Mouse (Mus musculus) forelimb bud, embryonic 11.5 days (tissue): ENCODE measurements around the gene Fbxl16.
"Not testable (repeated sequence)": the region's sequence is repeated elsewhere in the genome, so short reads cannot be mapped to it uniquely, and the experiment has no call there.

Experiments used
- DNase-seq: peaks from one replicate; pipeline ENCODE4 v3.0.0-alpha.2; 2012; ENCODE audit warnings: low read depth, low spot score

Fbxl16 gene

DNA sequence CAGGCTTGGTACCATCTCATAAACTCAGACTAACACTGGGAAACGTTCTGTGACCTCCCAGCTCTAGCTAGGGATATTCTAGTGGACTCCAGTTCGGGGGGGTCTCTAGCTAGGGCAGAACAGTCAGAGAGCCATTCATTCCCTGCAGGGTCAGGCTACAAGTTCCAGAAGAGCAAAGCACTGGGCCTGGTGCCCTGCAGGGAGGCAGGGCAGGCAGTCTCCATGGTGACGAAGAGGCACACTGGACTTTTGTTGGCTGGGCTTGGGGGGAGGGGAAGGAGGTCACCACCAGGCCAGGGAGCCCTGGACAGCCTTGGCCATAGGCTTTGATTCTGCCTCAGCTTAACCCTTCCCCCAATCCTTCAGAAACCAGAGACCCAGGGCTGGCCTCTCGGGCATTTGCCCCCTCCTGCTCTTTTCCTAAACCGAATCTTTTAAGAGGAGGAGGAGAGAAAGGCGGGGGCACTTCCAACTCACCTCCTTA lies 13.2 kb upstream of the Fbxl16 start, which contains the start of gene AC134908.4:
AC134908.4 (minus strand) TSS at position 51 of the 484 bp plus-strand sequence.
- DNase-seq, result peak; percentile 54

DNA sequence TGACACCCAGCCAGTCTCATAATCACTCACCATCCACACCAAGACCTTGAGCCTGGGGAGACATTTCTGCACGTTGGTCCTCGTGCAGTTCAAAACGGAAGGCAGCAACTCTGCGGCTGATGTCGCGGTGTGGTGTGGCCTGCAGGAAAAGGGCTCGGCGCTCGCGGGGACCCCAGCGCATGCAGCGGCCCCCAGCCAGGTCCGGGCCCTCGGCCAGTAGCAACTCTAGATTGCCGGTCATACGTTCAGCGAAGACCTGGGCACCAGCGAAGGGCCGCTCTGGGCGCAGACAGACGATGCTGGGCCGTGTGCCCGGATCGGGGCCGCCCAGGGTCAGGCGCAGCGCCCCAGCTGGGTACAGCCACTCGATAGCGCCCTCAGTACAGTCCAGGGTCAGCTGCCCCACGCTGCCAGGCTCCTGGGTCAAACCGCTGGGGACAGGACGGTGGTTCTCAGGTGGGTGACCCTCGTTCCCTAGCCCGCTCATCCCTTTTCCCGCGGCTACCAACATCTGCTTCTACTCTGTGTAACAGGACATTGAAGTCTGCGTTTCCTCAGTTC lies 12.6 kb upstream of the Fbxl16 start:
- no peak for DNase-seq

DNA sequence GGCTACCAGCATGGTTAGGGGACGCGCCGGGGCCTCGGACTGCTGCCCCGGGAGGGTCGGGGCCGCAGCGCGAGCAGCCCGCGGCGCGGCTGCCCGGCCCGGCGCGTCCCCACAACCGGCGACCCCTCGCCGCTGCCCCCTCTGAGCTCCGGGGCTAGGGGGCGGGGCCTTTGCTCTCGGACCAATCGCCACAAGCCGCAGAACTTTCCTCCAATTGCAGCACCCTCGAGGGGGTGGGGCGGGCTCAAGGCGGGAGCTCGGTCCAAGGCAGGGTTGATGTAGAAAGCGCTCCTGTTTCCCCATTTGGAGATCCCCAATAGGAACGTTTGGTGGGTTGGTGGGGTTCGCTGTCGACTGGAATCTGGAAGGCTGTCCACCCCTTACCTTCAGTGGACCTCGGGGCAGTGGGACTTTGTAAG lies 11.9 kb upstream of the Fbxl16 start, which contains the start of gene Metrn:
Metrn (minus strand) TSS at position 186 of the 419 bp plus-strand sequence.
- DNase-seq, result peak; percentile 85

DNA sequence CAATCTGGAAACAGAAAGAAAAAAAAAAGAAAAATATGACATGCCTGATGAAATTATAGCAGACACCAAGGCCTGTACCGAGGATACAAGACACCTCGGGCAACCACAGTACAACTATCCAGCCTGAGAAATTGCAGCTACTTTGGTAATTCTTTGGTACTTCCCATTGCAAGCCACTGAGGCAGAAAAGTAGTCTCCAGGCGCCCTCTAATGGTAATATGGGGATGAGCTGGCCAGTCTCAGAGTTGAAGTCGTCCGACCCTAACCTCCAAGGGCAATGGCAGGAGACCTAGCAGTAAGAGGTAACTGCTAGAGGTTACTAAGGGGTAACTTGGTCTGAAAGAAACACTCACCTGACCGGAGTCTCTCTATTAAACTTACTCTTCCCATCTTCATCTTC lies 7.9 kb upstream of the Fbxl16 start:
- DNase-seq, result peak; percentile 73

DNA sequence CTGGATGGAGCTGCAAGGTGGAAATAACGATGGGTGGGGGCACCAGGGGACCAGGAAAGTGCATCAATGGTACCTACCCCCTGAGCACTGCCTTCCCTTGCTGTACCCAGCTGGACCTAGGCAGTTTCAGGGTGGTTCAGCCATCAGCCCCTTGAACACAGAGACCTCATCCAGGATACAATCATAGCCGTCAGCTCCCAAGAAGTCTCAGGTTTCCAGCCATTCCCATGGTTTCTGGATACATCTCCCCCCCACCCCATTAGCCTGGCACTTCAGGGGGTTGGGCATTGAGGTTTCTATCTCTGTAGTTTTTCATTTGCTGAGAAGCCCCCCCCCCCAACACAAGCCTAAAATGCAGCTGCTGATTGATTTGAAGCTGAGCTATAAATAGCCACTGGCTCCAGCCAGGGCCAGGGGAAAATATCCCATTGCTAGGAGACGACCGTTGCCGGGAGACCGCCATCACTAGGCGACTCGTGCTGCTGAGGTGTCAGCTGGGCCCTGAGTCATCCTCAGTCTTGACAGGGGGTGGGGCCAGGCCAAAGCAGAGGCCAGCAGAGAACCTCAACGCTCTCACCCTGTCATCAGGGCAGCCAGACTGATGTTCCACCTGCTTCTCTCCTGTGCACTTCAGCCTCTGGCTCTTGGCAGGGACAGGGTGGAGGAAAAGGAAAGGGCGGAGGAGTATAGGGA lies 5.9 kb upstream of the Fbxl16 start:
- no peak for DNase-seq

DNA sequence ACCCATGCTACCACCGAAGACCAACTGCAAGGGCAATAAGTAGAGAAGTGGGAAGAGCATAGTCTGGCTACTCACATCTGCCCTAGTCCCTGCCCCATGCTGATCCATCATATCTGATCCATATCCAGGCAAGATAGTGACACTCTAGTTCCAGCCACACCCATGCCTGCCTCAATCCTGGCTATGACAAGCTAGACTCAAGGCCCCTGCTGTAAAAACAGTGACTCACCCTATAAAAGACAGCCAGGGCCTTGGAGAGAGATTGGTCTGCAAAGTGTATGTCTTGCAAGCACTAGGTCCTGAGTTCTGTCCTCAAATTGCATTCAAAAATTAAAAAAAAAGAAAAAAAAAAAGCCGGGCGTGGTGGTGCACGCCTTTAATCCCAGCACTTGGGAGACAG lies 2.4 kb upstream of the Fbxl16 start:
- DNase-seq, result no peak

DNA sequence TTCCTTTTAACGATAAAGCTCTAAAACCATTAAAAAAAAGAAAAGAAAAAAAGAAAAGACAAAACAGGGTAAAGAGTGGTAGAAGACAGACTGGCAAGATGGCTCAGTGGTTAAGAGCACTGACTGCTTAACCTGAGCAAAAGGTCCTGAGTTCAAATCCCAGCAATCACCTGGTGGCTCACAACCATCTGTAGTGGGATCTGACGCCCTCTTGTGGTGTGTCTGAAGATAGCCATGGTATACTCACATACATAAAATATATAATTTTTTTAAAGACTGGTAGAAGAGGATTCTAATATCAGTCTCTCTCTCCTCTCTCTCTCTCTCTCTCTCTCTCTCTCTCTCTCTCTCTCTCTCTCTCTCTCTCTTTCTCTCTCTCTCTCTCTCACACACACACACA lies 1.4 kb upstream of the Fbxl16 start:
- not testable (repeated sequence) for DNase-seq

DNA sequence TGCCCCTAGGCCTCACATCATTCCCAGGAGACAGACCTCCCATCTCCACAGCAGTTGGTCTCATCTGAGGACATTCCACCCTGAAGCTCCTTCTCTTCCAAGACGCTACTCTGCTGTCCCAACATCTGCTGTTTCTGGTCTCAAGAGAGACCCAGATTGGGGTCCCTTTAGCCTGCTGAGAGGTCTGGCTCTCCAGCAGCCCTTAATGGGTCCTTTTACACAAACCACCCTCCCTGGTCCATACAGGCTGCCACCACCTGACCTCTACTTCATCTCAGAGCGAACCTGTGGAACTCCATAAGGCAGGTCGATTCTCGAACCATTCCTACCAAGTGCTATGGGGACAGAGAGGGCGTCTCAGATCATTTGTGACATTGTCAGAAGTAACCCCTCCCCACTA lies 857 bp upstream of the Fbxl16 start:
- DNase-seq, result no peak

DNA sequence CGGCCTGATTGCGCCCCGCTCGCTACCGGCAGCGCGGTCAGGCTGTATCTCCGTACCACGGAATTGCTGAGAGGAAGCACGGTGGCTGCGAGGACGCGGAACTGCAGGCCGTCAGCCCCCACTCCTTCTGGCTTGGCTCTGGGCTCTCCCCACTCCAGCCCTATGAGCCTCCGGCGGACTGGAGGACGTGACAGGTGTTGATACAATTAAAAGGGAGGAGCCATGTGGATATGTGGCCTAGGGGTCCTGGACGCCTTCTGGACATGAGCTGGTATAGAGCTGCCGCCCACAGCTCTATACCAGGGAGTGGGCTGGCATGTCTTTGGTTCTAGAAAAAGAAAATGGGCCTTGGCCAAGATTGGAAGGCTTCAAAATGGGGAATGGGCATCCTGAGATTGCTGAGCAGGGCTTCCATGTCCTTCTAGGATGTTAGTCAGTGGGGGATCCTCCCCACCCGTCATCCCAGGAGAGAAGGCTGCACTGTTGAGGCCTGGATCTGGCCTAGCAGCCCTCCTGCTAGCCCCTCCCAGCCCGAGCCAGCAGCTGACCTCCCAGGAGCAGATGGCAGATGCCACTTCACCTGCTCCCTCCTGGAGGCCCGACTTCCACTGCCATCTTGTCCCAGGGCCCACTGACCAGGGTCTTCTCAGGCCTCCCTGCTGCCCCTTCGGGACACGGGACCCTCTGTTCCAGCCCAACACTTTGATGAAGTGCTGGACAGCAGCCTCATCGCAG lies 888 bp downstream of the Fbxl16 start:
- no peak for DNase-seq

DNA sequence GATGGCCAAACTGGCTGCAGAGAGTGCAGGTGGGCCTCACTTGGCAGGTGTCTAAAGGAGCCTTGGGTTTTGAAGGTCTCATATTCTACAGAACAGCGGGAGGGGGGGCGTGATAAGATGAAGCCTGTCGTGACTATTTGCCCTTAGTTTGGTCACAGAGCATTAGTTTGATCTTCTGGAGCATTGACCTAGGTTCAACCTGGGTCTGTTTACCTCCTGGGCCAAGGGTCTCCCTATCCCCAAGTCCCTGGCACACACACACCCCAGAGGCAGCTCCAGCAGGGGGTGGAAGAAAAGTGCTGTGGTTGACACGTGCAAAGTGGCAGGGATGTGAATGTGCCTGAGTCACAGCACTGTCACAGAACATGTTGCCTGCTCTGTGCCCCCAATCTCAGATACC lies 2.0 kb downstream of the Fbxl16 start:
- no peak for DNase-seq

DNA sequence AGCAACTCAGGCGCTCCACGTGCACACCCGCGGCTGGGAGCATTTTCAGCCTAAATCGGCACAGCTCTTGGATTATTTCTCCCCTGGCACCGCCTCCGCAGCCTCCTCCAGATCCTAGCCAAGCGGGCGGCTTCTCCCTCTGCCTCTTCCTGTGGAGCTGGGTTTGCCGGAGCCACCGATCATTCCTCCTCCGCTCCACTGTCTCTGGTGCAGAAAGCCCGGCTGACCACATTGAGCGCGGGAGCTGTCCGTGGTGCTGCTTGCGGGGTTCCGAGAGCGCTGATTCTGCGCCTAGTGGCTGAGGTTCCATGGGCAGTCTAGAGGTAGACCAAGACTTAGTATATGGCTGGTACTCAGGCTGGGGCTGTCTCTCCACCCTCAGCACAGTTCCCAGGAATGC lies 4.6 kb downstream of the Fbxl16 start:
- DNase-seq, result peak; percentile 93

DNA sequence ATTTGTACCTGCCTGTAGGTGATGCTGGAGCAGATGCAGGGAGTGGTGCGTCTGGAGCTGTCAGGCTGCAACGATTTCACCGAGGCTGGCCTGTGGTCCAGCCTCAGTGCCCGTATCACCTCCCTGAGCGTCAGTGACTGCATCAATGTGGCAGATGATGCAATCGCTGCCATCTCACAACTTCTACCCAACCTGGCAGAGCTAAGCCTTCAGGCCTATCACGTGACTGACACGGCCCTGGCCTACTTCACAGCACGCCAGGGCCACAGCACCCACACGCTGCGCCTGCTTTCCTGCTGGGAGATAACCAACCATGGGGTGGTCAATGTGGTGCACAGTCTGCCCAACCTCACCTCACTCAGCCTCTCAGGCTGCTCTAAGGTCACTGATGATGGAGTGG lies 8.8 kb downstream of the Fbxl16 start:
- DNase-seq, result no peak

DNA sequence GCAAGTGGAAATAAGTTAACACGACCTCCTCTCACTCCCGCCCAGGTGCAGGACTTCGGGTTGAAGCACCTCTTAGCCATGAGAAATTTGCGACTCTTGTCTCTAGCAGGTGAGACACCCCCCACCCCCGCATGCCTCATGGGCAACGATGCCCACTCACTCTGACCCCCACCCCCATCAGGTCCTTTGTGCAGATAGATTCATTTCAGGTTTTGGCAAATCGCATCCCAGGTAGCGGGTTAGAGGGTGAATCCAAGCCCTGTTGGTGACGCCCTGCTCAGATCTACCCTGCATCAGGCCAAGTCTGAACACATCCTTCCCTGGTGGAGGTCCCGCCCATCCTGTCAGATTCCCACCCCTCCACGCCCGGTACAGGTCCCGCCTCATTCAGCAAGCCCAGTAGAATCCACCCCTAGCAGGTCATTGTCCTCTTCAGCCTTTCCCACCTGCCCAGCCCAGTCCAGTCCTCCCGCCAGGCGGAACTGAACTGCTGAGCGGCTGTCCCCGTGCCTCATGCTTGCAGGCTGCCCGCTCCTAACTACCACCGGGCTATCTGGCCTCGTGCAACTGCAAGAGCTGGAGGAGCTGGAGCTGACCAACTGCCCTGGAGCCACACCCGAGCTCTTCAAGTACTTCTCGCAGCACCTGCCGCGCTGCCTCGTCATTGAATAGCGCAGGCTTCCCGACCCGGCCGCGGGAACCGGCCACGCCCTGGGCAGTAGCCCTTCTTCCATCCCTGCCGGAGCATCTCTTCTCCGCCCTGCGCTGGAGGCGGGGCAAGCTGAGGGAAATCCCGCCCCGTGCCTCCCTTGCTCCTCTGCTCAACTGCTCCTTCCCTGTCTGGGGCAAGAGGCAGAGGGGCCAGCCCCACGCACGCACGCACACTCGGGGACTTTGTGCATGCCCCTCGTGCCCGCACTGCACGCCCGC lies 10.2 kb downstream of the Fbxl16 start:
- no peak for DNase-seq

DNA sequence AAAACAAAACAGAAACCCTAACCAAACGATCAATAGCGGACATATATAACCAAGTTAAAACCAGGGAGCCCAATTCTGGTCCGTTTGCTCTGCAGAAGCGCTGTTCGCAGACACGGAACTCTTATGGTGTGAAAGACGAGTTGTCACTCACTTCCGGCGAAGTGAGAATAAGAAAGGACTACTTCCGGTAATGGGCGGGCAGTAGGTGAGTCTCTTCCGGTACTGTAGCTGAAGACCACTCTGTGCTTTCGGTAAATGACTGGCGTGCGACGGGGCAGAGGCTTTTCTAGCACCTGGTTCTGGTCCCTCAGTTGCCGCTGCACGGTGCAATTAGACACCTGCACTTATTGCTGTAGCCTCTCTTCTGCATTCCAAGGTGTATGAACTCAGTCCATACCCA lies 14.6 kb downstream of the Fbxl16 start, which contains the start of gene Wdr24:
Wdr24 (plus strand) TSS at position 176 of the 400 bp plus-strand sequence.
- DNase-seq, result peak; percentile 86

DNA sequence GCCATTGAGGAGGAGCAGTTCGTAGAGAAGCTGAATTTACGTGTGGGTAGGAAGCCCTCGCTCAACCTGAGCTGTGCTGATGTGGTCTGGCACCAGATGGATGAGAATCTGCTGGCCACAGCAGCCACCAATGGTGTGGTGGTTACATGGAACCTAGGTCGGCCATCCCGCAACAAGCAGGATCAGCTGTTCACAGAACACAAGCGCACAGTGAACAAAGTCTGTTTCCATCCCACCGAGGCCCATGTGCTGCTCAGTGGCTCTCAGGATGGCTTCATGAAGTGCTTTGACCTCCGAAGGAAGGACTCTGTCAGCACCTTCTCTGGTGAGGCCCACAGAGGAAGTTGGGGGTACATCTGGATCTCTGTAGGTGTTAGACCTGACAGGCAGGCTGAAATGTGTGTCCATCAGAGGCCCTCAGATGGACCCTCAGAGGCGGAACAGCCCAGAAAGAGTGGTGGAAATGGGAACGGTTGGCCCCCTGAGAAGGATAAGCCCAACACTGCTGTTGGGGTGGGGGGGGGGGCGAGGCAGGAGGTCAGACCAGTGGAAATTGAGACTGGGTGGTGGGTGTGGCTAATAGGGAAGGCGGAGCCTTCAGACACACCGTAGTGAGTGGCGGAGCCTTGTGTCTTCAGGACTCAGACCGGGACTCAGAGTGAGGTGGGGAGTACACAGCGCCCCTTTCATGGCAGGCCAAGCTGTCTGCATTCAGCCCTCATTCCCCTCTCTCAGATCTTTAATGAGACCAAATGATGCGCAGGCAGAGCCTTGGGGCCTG lies 15.7 kb downstream of the Fbxl16 start:
- no peak for DNase-seq

DNA sequence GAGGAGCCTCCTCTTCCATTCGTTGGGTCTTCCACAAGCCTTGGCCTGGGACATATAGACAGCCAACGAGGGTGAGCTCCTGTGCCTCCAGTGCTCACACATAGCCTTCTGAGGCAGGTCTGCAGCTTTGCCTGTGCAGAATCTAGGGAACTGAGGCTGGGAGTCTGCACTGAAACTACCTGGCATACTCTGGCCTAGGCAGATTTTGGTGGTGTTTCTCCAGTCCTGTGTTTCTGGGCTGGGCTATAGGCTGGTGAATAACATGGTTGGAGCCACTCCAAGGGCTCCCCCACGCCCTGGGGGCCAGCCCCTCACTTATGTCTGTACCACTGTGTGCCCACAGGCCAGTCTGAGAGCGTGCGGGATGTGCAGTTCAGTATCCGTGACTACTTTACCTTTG lies 16.4 kb downstream of the Fbxl16 start:
- DNase-seq, result no peak

DNA sequence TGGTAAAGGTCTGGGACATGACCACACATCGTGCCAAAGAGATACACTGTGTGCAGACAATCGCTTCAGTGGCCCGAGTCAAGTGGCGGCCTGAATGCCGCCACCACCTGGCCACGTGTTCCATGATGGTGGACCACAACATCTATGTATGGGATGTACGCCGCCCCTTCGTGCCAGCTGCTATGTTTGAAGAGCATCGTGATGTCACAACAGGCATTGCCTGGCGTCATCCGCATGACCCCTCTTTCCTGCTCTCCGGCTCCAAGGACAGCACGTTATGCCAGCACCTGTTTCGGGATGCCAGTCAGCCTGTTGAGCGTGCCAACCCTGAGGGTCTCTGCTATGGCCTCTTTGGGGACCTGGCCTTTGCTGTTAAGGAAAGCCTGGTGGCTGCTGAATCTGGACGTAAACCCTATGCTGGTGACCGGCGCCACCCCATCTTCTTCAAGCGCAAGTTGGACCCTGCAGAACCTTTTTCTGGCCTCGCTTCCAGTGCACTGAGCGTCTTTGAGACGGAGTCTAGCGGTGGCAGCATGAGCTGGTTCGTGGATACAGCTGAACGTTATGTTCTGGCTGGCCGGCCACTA lies 17.2 kb downstream of the Fbxl16 start:
- DNase-seq, result no peak

DNA sequence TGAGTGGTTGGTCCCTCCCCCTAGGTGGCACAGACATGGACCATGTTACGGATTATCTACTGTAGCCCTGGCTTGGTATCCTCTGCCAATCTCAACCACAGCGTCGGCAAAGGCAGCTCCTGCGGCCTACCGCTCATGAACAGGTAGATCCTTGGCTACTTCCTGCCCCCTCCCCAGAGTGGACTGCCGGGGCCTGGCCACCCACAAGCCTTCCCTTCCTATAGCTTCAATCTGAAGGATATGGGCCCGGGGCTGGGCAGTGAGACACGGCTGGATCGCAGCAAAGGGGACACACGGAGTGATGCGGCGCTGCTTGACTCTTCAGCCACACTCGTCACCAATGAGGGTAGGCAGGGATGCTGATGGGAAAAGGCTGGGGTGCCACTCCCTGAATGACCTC lies 18.1 kb downstream of the Fbxl16 start:
- no peak for DNase-seq

DNA sequence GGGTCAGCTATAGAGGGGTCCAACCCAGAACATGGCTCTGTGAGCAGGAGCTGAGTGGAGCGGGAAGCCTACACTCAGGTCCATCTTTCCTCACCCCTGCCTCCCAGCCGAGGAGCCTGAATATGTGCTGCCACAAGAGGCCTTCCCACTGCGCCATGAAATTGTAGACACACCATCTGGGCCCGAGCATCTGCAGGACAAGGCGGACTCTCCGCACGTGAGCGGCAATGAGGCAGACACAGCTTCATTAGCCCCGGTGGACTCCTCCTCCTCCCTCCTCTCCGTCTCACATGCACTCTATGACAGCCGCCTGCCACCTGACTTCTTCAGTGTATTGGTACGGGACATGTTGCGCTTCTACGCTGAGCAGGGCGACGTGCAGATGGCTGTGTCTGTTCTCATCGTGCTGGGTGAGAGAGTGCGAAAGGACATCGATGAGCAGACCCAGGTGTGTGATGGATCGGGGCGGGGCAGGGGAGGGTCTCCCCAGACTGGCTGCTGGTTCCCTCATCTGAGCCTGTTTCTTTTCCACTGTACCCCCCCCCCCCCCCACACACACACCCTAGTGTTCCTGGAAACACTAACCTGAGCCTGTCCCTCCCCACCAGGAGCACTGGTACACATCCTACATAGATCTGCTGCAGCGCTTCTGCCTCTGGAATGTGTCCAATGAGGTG lies 18.8 kb downstream of the Fbxl16 start:
- DNase-seq, result no peak

DNA sequence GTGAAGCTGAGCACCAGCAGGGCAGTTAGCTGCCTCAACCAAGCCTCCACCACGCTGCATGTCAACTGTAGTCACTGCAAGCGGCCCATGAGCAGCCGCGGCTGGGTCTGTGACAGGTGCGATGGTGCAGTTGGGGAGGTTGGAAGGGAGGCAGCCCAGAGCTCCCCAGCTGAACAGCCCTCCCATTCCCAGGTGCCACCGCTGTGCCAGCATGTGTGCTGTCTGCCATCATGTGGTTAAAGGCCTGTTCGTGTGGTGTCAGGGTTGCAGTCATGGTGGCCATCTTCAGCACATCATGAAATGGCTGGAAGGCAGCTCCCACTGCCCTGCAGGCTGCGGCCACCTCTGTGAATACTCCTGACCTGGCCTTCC lies 19.3 kb downstream of the Fbxl16 start:
- no peak for DNase-seq
